Mouse (Mus musculus) midbrain, embryonic 16.5 days (tissue): ENCODE results near the gene Ptpn14. TPM values are rescaled to one million over a fixed set of nuclear protein-coding genes. Genes with fewer than 3 reads are reported as not detected.

ENCODE experiments used
- ATAC-seq: fragments of 200-750 bp; cut with Nextera tagmentation; 2 replicates; pipeline ENCODE4 v1.8.0; 2017; ENCODE audit warnings: moderate TSS enrichment
- H3K27ac ChIP-seq: fragments of 300-500 bp; sonication (generic); 2 replicates; pipeline ENCODE4 v1.5.1; 2014; ENCODE audit warnings: mild to moderate bottlenecking, low read length, mixed read lengths
- H3K27me3 ChIP-seq: fragments of 300-500 bp; sonication (generic); 2 replicates; pipeline ENCODE4 v1.6.1; 2014; ENCODE audit warnings: low read depth, low read length, mixed read lengths; ENCODE audit not compliant: control insufficient read depth, insufficient read depth
- H3K36me3 ChIP-seq: fragments of 300-500 bp; sonication (generic); 2 replicates; pipeline ENCODE4 v1.6.1; 2014; ENCODE audit warnings: mild to moderate bottlenecking, low read length, moderate library complexity, mixed read lengths; ENCODE audit not compliant: control insufficient read depth, insufficient read depth
- H3K4me1 ChIP-seq: fragments of 300-500 bp; sonication (generic); 2 replicates; pipeline ENCODE4 v1.6.1; 2014; ENCODE audit warnings: mild to moderate bottlenecking, low read length, mixed read lengths; ENCODE audit not compliant: control insufficient read depth, insufficient read depth
- H3K4me2 ChIP-seq: fragments of 300-500 bp; sonication (generic); 2 replicates; pipeline ENCODE4 v1.6.1; 2014; ENCODE audit warnings: mild to moderate bottlenecking, low read length, mixed read lengths
- H3K4me3 ChIP-seq: fragments of 300-500 bp; sonication (generic); 2 replicates; pipeline ENCODE4 v1.5.1; 2014; ENCODE audit warnings: low read depth, mild to moderate bottlenecking, low read length, moderate library complexity, mixed read lengths
- H3K9ac ChIP-seq: fragments of 300-500 bp; sonication (generic); 2 replicates; pipeline ENCODE4 v1.6.1; 2014; ENCODE audit warnings: low read depth, low read length, mixed read lengths
- H3K9me3 ChIP-seq: fragments of 300-500 bp; sonication (generic); replicated peaks from 2 replicates; pipeline ENCODE4 v1.6.1; 2014; ENCODE audit warnings: mild to moderate bottlenecking, low read length, mixed read lengths; ENCODE audit not compliant: control insufficient read depth, poor library complexity, severe bottlenecking
- WGBS: fragments of 180-500 bp; shearing (Covaris S2); extraction: QIAGEN DNeasy Blood & Tissue Kit; methylation state at CpG from one replicate; pipeline ENCODE4 v1.1.7; 2014; 5-methylcytosine and 5-hydroxymethylcytosine counted together
- polyA plus RNA-seq: library from polyadenylated mRNA; unstranded; fragments of >200 nt; fragmentation: Nextera tagmentation; extraction: Ambion mirVana; gene quantifications from 2 replicates; pipeline ENCODE4 v1.2.1, GENCODE M21; 2015

Gene Ptpn14
- polyA plus RNA-seq, 1 experiment from 2014 or later, result 1.0 TPM

DNA sequence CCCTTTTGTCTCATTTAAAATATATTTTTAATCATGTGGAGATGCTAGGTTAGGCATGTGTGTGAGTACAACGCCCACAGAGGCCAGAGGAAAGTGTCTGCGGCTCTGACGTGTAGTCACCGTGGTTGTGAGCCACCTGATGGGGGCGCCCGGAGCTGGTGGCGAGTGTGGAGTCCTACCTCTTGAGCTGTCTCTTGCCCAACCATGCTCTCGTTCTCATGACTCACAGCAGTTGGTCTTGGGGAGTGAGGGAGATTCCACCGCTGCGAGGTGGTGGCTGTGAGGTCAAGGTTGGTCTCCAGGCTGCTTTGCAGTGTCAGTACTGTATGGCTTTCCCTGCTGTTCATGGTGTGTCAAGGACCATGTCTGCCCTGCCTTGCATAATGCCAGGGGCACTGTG is 140.0 kb downstream of the Ptpn14 start:
- H3K4me1 ChIP-seq, result peaks cover 12% of the 10 kb centered on the region
- no peak overlapping the region for H3K9ac ChIP-seq
- H3K36me3 ChIP-seq, result no peaks in the 10 kb centered on the region
- H3K4me3 ChIP-seq, result no peak overlapping the region
- no peak overlapping the region for H3K4me2 ChIP-seq
- no peak for ATAC-seq
- no peak overlapping the region for H3K27ac ChIP-seq
- 87% methylated on average over 10 of the region's 10 CpGs for WGBS
- H3K27me3 ChIP-seq, result no peaks in the 10 kb centered on the region
- H3K9me3 ChIP-seq, result no peaks in the 10 kb centered on the region

GRCm38 (mm10) chr1:189869651-189870270 is 141.7 kb downstream of the Ptpn14 start:
- Histone ChIP-seq H3K4me2 (no peak overlapping the region), H3K4me1 (peaks cover 8% of the 10 kb centered on the region), H3K9ac (no peak overlapping the region), H3K27ac (no peak overlapping the region), H3K27me3 (no peaks in the 10 kb centered on the region), H3K9me3 (no peaks in the 10 kb centered on the region), H3K4me3 (no peak overlapping the region), H3K36me3 (no peaks in the 10 kb centered on the region)
- no peak for ATAC-seq
- WGBS, result 91% methylated on average over 17 of the region's 18 CpGs

DNA sequence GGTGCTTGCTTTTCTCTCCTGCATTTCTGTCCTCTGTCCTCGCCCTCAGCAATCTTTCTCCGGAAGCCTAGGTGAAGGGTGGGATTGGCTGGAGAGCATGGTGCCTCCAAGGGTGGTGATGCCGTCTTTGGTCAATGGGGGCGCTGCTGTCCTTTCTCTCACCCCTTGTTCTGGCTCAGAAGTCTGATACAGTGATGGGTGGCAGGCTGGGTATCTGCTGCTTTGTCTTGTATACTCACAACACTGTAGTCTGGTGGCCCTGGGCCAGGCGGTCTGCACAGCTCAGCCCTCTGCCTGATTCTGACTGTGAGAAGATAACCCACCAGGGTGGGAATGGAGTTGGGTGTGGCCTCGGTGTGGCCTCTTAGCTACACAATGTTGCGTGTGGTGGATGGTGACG is 142.5 kb downstream of the Ptpn14 start:
- H3K9me3 ChIP-seq, result no peaks in the 10 kb centered on the region
- 85% methylated on average over 8 of the region's 8 CpGs for WGBS
- no peak for ATAC-seq
- no peak overlapping the region for H3K4me2 ChIP-seq
- peaks cover under 1% of the 10 kb centered on the region; the same call in 1 of the 2 replicates for H3K4me1 ChIP-seq
- H3K9ac ChIP-seq, result no peak overlapping the region
- no peaks in the 10 kb centered on the region for H3K36me3 ChIP-seq
- H3K4me3 ChIP-seq, result no peak overlapping the region
- H3K27me3 ChIP-seq, result no peaks in the 10 kb centered on the region
- no peak overlapping the region for H3K27ac ChIP-seq

DNA sequence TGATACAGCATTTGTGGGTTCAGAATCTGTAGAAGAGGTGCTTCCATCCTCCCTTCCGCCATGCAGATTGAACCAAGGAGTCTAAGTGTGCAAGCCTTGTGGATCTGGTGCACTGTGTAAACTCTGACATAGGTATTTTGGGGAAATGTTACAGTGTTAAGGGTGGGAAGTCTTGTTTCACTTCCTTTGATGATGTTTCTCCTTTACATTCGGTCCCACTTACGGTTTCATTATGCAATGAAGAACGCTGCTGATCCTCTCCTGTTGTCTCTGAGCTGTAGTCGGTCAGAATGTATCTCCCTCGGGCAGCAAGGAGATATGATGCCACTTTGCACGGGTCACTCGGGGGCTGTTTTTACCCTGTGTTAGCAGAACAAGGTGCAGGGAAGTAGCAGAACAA is 143.6 kb downstream of the Ptpn14 start:
- H3K27ac ChIP-seq, result no peak overlapping the region
- no peaks in the 10 kb centered on the region for H3K4me1 ChIP-seq
- WGBS, result 79% methylated on average over 8 of the region's 8 CpGs

GRCm38 (mm10) chr1:189872050-189872449 is 144.0 kb downstream of the Ptpn14 start:
- ATAC-seq, result no peak
- no peaks in the 10 kb centered on the region for H3K27me3 ChIP-seq
- H3K4me3 ChIP-seq, result no peak overlapping the region
- H3K9ac ChIP-seq, result no peak overlapping the region
- no peaks in the 10 kb centered on the region for H3K4me1 ChIP-seq
- no peak overlapping the region for H3K27ac ChIP-seq
- H3K4me2 ChIP-seq, result no peak overlapping the region
- 60% methylated on average over 4 of the region's 4 CpGs for WGBS
- no peaks in the 10 kb centered on the region for H3K9me3 ChIP-seq
- no peaks in the 10 kb centered on the region for H3K36me3 ChIP-seq

More for the DNA sequence above, 143.6 kb downstream of the Ptpn14 start:
- no peaks in the 10 kb centered on the region for H3K27me3 ChIP-seq
- ATAC-seq, result no peak
- no peak overlapping the region for H3K9ac ChIP-seq
- no peak overlapping the region for H3K4me2 ChIP-seq
- H3K36me3 ChIP-seq, result no peaks in the 10 kb centered on the region
- no peaks in the 10 kb centered on the region for H3K9me3 ChIP-seq
- no peak overlapping the region for H3K4me3 ChIP-seq

GRCm38 (mm10) chr1:189873591-189873990 is 145.5 kb downstream of the Ptpn14 start:
- ATAC-seq, result no peak
- Histone ChIP-seq H3K36me3 (no peaks in the 10 kb centered on the region), H3K9me3 (no peaks in the 10 kb centered on the region), H3K4me1 (no peaks in the 10 kb centered on the region), H3K4me2 (no peak overlapping the region), H3K27ac (no peak overlapping the region), H3K4me3 (no peak overlapping the region), H3K27me3 (no peaks in the 10 kb centered on the region), H3K9ac (no peak overlapping the region)
- 85% methylated on average over 8 of the region's 8 CpGs for WGBS

DNA sequence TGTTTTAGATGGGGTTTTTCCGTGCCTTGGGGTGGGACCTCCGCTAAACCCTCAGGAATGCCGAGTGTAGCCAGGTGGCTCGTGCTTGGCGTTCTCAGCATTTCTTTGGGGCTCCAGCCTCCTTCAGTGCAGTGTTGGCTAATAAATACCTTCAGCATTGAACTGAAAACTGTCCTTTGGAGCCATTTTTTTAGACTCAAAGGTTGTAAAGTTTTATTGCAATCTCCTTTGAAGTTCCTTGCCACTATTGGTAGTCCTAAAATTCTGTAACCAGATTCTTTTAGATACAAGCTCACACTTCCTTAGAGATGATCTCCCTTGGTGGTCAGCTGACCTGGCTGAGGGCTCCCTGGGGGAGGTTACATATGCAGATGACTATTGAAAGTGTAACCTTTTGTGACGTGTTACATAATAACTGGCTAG is 147.4 kb downstream of the Ptpn14 start:
- 41% methylated on average over 6 of the region's 6 CpGs for WGBS

GRCm38 (mm10) chr1:189876162-189876561 is 148.1 kb downstream of the Ptpn14 start:
- H3K4me3 ChIP-seq, result no peak overlapping the region
- WGBS, result 86% methylated on average over 8 of the region's 8 CpGs
- no peak overlapping the region for H3K9ac ChIP-seq
- no peak overlapping the region for H3K4me2 ChIP-seq
- ATAC-seq, result no peak
- 0 out of 2 replicates have a peak, but pooled peaks cover 2% of the 10 kb centered on the region for H3K4me1 ChIP-seq
- H3K36me3 ChIP-seq, result no peaks in the 10 kb centered on the region
- no peaks in the 10 kb centered on the region for H3K27me3 ChIP-seq
- no peak overlapping the region for H3K27ac ChIP-seq
- H3K9me3 ChIP-seq, result no peaks in the 10 kb centered on the region

More for the DNA sequence above, 147.4 kb downstream of the Ptpn14 start:
- Histone ChIP-seq H3K4me2 (no peak overlapping the region), H3K4me3 (no peak overlapping the region), H3K9me3 (no peaks in the 10 kb centered on the region), H3K27ac (no peak overlapping the region), H3K27me3 (no peaks in the 10 kb centered on the region), H3K36me3 (no peaks in the 10 kb centered on the region), H3K4me1 (0 out of 2 replicates have a peak, but pooled peaks cover 2% of the 10 kb centered on the region), H3K9ac (no peak overlapping the region)
- no peak for ATAC-seq

DNA sequence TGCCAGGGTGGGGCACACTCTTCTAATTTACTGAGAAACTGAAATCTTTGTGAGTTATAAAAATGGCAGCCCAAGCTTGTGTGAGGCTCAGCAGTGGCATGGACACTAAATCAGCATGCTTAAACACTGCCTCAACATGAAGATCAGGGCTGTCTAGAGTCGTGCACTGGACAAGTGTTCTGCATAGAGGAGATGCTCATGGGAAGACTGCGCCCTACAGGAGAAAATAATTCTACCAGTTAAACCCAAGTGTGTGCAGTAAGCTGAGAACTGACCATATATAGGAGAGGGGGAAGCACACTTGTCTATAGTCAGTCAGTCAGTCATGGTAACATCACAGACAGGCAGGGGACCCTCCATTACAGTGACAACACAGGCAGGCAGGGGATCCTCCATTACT is 151.1 kb downstream of the Ptpn14 start:
- Histone ChIP-seq H3K27ac (no peak overlapping the region), H3K4me3 (no peak overlapping the region), H3K27me3 (no peaks in the 10 kb centered on the region), H3K9me3 (no peaks in the 10 kb centered on the region), H3K36me3 (no peaks in the 10 kb centered on the region), H3K4me1 (0 out of 2 replicates have a peak, but pooled peaks cover 3% of the 10 kb centered on the region), H3K4me2 (no peak overlapping the region), H3K9ac (no peak overlapping the region)
- peak; percentile 27; the same call in 1 of the 2 replicates for ATAC-seq
- 66% methylated on average over 2 of the region's 2 CpGs for WGBS
